In the genomic region with DNA sequence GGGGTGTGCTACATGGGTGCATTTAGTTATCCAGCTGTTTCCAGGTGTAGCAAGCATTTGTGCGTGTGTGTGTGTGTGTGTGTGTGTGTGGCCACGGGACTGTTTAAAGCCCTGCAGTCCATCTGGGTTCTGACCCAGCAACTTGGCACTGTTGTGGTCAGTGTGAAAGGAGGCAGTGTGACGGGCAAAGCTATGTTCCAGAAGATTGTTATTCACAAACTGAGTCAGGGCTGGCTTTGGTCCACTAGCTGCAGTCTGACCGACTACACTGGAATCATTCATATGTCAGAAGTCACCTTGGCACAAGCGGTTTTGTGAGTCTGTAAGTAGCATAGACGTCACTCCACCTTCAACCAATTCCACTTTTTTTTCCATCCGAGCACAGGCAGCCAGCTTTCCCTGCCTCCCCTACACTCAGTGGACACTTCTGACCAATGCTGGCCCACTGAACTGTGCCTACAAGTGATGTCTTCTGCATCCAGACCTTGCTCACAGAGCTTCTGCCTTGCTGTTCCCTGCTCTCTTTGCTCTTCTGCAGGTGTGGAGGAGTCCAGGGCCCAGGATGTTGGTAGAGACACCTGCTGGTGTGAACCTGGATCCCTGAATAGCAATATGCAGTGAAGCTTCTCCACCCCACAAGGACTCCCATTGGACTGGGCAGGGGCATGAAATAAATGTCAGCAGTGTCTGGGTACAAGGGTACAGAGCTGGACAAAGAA, we compare ENCODE assay signal across 16 mouse cellular contexts.
A peak's percentile ranks its signal among the peaks of the same experiment; 100 is the strongest.
DNase-seq lines count a peak whose midpoint lies in the region; ATAC-seq and TF ChIP-seq lines count a peak whose summit lies in the region.
"Had no signal": no experiment of that assay in that cellular context is flagged by ENCODE, and none has a peak within 500 bp of the region (broad histone marks: within the 10 kb centered on the region; RNA-seq: fewer than 3 reads in every experiment).

No protein-coding gene starts in this region.

- no peak overlapping the region for H3K4me2 ChIP-seq in lung, postnatal 0 days (replicated peaks; ENCODE audit: low read depth, low read length)

- ATAC-seq in lung, postnatal 0 days: peak; percentile 11; the same call in 1 of the 2 replicates
- ATAC-seq in Patski: peak; percentile 26
- ATAC-seq: CD4-positive, CD25-positive, alpha-beta regulatory T cell, adult 4 months; forebrain, embryonic 14.5 days; liver, postnatal 0 days had no signal

- H3K9me3 ChIP-seq in lung, postnatal 0 days (ENCODE audit: low read length): no peaks in the 10 kb centered on the region
- H3K9me3 ChIP-seq: embryonic facial prominence, embryonic 10.5 days had no signal

- no peak for TF ChIP-seq EP300 in lung, postnatal 0 days (IDR thresholded peaks at IDR 0.05)

- H3K4me1 ChIP-seq in lung, postnatal 0 days (ENCODE audit: insufficient read depth, low read depth, low read length): no peaks in the 10 kb centered on the region
- H3K4me1 ChIP-seq: embryonic facial prominence, embryonic 10.5 days had no signal

- in situ Hi-C loops in Patski (cut with MboI; ENCODE audit: low pct_unique_long_range_greater_than_20kb): no loop called here

- H3K9ac ChIP-seq in lung, postnatal 0 days (replicated peaks; ENCODE audit: low read depth): no peak overlapping the region
- H3K9ac ChIP-seq: liver, postnatal 0 days had no signal

- no peak overlapping the region for H3K4me3 ChIP-seq in lung, postnatal 0 days (ENCODE audit: low read depth, low read length)
- H3K4me3 ChIP-seq: embryonic facial prominence, embryonic 10.5 days had no signal

- peak; percentile 91 for DNase-seq in heart, adult 11 months
- DNase-seq in heart, adult 8-10 months (ENCODE audit: low spot score): no peak
- DNase-seq in lung, postnatal 0 days (ENCODE audit: low spot score): no peak
- DNase-seq in lung, postnatal 25 days (ENCODE audit: low spot score): no peak
- DNase-seq in Patski (ENCODE audit: low read depth, low spot score): peak; percentile 28
- DNase-seq in layer of hippocampus, adult 9-11 months: peak; percentile 76
- no peak for DNase-seq in urinary bladder, postnatal 10 days (ENCODE audit: low spot score)
- no peak for DNase-seq in spleen, adult 12 weeks (ENCODE audit: low spot score)
- DNase-seq: gastrocnemius, postnatal 36 days; heart, postnatal 36 days; kidney, postnatal 10 days; liver, postnatal 0 days; thymus, adult 18-20 months had no signal

- WGBS in lung, postnatal 0 days: 72% methylated on average over 7 of the region's 7 CpGs

- no peak for TF ChIP-seq CTCF in lung, postnatal 0 days (IDR thresholded peaks at IDR 0.05)
- no peak for TF ChIP-seq CTCF in Patski (IDR thresholded peaks at IDR 0.05)

- H3K27me3 ChIP-seq in lung, postnatal 0 days (replicated peaks; ENCODE audit: insufficient read depth, low read length): no peaks in the 10 kb centered on the region
- H3K27me3 ChIP-seq in Patski: no peaks in the 10 kb centered on the region

- H3K27ac ChIP-seq in lung, postnatal 0 days (ENCODE audit: low read length): no peak overlapping the region
- H3K27ac ChIP-seq: embryonic facial prominence, embryonic 10.5 days had no signal

- no peaks in the 10 kb centered on the region for H3K36me3 ChIP-seq in lung, postnatal 0 days (ENCODE audit: insufficient read depth, low read length)
- H3K36me3 ChIP-seq: embryonic facial prominence, embryonic 10.5 days had no signal

- CTCF ChIA-PET in Patski (lab: Charles Lee): interaction anchor here (1.0 to 1.3 kb wide), 2 partner anchors 17 to 530 kb away, joined by 3 to 5 read pairs; no protein-coding TSS in a partner anchor

- POLR2A ChIA-PET in Patski (lab: Charles Lee): no interaction called here

Comparison
In these comparisons a context has a peak if more than half of its experiments do, and no peak if none do; other contexts are left out.
1. DNase-seq: peak in heart, adult 11 months (single experiment), Patski (single experiment) and layer of hippocampus, adult 9-11 months (single experiment); none in heart, adult 8-10 months (single experiment), lung, postnatal 0 days (single experiment), lung, postnatal 25 days (single experiment), urinary bladder, postnatal 10 days (single experiment) and spleen, adult 12 weeks (single experiment).